Mouse (Mus musculus): ENCODE data around the gene Map4k3. TPM values are rescaled to one million over a fixed set of nuclear protein-coding genes. Genes with fewer than 3 reads are reported as not detected.
"Not testable (repeated sequence)": the region's sequence is repeated elsewhere in the genome, so short reads cannot be mapped to it uniquely, and the experiment has no call there.

Gene Map4k3
- total and polyA plus RNA-seq, 3 experiments = 12.8 to 24.7 (median 24.4) TPM

DNA sequence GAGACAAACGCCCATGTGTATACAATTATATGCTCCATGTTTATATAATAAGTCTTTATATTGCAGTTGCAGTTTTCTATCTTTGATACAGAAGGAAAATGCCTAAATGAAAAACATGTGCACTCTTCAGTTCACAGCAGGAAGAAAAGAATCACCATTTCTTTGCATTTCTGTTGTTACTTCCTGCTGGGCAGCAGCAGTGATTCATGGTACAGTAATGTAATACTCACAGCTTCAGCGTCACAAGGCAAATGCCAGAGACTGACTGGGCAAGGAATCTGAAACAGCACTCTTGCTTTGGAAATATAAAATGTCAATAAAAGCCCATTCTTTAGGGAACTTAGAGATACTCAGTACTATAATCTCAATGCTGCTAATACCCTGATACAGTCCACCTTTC, 36.9 kb upstream of the Map4k3 start:
- Histone ChIP-seq H3K27me3 (ENCODE audit: control insufficient read depth, insufficient read depth, low read length) (no peaks in the 10 kb centered on the region), H3K79me2 (replicated peaks; ENCODE audit: control insufficient read depth, insufficient read depth, low read length) (no peaks in the 10 kb centered on the region), H3K27ac (no peak overlapping the region), H3K36me3 (ENCODE audit: control insufficient read depth, insufficient read depth, low read length) (no peaks in the 10 kb centered on the region), H3K4me3 (no peak overlapping the region), H3K4me1 (ENCODE audit: control insufficient read depth, insufficient read depth, low read length) (no peaks in the 10 kb centered on the region), H3K9ac (ENCODE audit: low read depth, low read length) (no peak overlapping the region)
- TF ChIP-seq POLR2A (IDR thresholded peaks at IDR 0.05; ENCODE audit: insufficient read depth, low read depth, low read length) (no peak), EP300 (IDR thresholded peaks at IDR 0.05; ENCODE audit: insufficient read depth, low read depth, low read length) (no peak), CTCF (IDR thresholded peaks at IDR 0.05) (no peak)
- no peak for DNase-seq
- 69% methylated on average over 2 of the region's 2 CpGs for WGBS
- intact Hi-C loops (cut with DNase I) = no loop called here

DNA sequence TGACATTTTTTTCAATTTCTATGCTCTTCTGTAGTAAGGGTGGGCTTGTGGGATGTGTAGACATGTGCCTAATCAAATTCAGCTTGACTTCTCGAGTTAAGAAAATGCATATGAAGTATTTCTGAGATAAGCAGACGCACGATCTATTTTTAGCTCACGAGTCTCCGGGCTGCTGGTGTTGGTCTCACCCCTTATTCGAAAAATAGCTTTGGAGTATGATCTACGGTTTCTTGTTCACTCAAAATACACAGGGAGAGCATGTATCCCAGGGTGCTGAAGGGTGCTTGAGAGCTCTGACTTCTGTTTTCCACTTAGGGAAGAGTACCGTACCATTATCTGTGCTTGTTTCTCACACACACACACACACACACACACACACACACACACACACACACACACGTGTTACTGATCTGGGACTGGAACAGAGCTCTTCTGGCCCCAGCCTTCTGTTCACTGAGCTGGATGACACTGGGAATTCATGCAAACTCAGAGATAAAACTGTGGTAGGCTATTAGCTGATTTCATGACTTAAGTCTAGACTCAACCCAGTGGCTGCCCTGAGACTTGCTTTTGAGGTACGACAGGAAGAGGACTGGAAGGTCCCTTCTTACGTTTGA, 34.9 kb upstream of the Map4k3 start:
- H3K4me1 ChIP-seq (ENCODE audit: control insufficient read depth, insufficient read depth, low read length) = no peaks in the 10 kb centered on the region
- H3K27ac ChIP-seq = no peak overlapping the region
- H3K36me3 ChIP-seq (ENCODE audit: control insufficient read depth, insufficient read depth, low read length) = no peaks in the 10 kb centered on the region
- DNase-seq = no peak
- no peaks in the 10 kb centered on the region for H3K27me3 ChIP-seq (ENCODE audit: control insufficient read depth, insufficient read depth, low read length)
- no peak for TF ChIP-seq CTCF (IDR thresholded peaks at IDR 0.05)
- 22% methylated on average over 11 of the region's 11 CpGs for WGBS
- H3K79me2 ChIP-seq (replicated peaks; ENCODE audit: control insufficient read depth, insufficient read depth, low read length) = no peaks in the 10 kb centered on the region
- intact Hi-C loops (cut with DNase I) = no loop called here
- peak overlapping the region; percentile 42; the same call in 1 of the 2 replicates for H3K9ac ChIP-seq (ENCODE audit: low read depth, low read length)
- H3K4me3 ChIP-seq = no peak overlapping the region

DNA sequence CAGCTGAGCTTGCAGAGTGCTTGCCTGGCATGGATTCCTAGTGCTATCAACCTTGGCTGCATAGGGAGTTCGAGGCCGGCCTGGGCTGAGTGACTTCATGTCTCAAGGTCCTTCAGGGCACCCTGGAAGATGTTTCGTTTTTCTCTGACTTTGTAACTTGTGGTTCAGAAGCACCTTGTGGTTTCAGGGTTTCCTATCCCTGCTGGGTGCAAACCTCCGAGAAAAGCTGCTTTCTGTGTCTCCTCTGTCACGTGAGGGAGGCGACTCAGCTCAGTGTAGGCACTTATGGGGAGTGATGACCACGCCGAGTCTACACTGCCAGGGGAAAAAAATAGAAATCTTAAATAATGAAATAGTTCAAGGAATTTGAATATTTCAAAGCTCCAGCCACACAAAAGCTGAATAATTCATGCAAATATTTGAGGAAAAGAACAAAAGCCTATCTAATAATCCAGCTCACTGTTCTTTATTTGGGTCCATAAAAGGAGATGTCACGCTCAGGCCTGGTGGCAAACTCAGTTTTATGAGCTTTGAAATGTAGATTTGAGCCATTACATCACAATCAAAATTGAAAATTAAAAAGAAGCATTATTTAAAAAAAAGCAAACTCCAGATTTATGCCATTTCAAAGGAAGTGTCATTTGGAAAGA, 34.2 kb upstream of the Map4k3 start:
- Histone ChIP-seq H3K79me2 (replicated peaks; ENCODE audit: control insufficient read depth, insufficient read depth, low read length) (no peaks in the 10 kb centered on the region), H3K36me3 (ENCODE audit: control insufficient read depth, insufficient read depth, low read length) (no peaks in the 10 kb centered on the region), H3K27ac (no peak overlapping the region), H3K27me3 (ENCODE audit: control insufficient read depth, insufficient read depth, low read length) (no peaks in the 10 kb centered on the region), H3K4me1 (ENCODE audit: control insufficient read depth, insufficient read depth, low read length) (no peaks in the 10 kb centered on the region), H3K4me3 (no peak overlapping the region), H3K9ac (ENCODE audit: low read depth, low read length) (no peak overlapping the region)
- no peak for TF ChIP-seq POLR2A (IDR thresholded peaks at IDR 0.05; ENCODE audit: insufficient read depth, low read depth, low read length)
- TF ChIP-seq EP300 (IDR thresholded peaks at IDR 0.05; ENCODE audit: insufficient read depth, low read depth, low read length) = no peak
- TF ChIP-seq CTCF (IDR thresholded peaks at IDR 0.05) = no peak
- no peak for DNase-seq
- WGBS = 87% methylated on average over 9 of the region's 9 CpGs
- intact Hi-C loops (cut with DNase I) = no loop called here

DNA sequence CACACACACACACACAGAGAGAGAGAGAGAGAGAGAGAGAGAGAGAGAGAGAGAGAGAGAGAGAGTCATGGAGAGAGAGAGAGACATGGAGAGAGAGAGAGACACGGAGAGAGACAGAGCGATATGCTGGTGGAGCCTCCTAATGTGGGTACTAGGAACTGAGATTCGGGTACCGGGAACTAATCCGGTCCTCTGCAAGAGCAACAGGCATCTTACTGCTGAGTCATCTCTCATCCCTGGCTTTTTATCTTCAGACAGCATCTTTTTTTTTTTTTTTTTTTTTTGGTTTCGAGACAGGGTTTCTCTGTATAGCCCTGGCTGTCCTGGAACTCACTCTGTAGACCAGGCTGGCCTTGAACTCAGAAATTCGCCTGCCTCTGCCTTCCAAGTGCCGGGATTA, 32.9 kb upstream of the Map4k3 start:
- H3K27ac ChIP-seq; H3K4me3 ChIP-seq; H3K9ac ChIP-seq (ENCODE audit: low read depth, low read length); H3K4me1 ChIP-seq (ENCODE audit: control insufficient read depth, insufficient read depth, low read length); DNase-seq; H3K79me2 ChIP-seq (replicated peaks; ENCODE audit: control insufficient read depth, insufficient read depth, low read length); H3K27me3 ChIP-seq (ENCODE audit: control insufficient read depth, insufficient read depth, low read length); intact Hi-C loops (cut with DNase I); H3K36me3 ChIP-seq (ENCODE audit: control insufficient read depth, insufficient read depth, low read length): not testable (repeated sequence)
- 91% methylated on average over 8 of the region's 8 CpGs for WGBS

DNA sequence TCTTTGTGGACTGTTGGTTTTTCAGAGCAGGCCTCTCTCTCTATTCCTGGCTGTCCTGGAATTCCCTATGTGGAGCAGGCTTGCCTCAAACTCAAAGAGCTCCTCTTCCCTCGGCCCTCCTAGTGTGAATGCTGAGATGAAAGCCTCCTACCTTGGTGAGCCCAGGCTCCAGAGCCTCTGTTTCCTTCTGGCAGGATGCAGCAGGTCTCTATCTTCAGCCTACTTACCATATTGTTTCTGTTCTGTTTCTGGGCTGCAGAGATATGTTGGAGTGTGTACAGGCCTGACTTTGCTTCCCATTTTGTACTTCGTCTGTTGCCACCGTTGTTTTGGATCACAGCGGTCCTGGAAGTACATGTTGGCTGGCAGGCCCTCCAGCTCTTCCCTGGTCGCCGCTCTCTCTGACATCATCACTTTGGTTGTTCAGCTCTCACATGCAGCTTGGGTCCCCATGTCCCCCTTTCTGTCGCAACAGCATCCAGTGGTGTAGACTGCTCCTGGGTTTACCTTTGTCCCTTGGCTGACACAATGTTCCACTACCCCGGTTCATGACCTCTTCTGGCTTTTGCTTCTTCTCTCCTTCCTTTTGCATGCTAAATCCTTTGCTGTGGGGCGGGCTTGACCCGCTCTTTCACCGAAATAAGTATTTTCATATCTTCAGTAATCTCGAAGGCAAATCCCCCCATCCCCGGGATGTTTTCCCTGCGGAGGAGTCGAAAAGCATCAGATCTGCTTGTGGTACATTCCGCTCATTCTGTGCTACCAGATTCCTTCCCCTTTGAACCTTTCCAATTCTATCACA, 32.3 kb upstream of the Map4k3 start:
- intact Hi-C loops (cut with DNase I) = no loop called here
- no peak for DNase-seq
- no peaks in the 10 kb centered on the region for H3K79me2 ChIP-seq (replicated peaks; ENCODE audit: control insufficient read depth, insufficient read depth, low read length)
- no peak overlapping the region for H3K9ac ChIP-seq (ENCODE audit: low read depth, low read length)
- no peaks in the 10 kb centered on the region for H3K27me3 ChIP-seq (ENCODE audit: control insufficient read depth, insufficient read depth, low read length)
- no peaks in the 10 kb centered on the region for H3K36me3 ChIP-seq (ENCODE audit: control insufficient read depth, insufficient read depth, low read length)
- H3K4me3 ChIP-seq = no peak overlapping the region
- no peak overlapping the region for H3K27ac ChIP-seq
- no peak for TF ChIP-seq EP300 (IDR thresholded peaks at IDR 0.05; ENCODE audit: insufficient read depth, low read depth, low read length)
- TF ChIP-seq POLR2A (IDR thresholded peaks at IDR 0.05; ENCODE audit: insufficient read depth, low read depth, low read length) = no peak
- TF ChIP-seq CTCF (IDR thresholded peaks at IDR 0.05) = no peak
- no peaks in the 10 kb centered on the region; the same call in 1 of the 2 replicates for H3K4me1 ChIP-seq (ENCODE audit: control insufficient read depth, insufficient read depth, low read length)
- 81% methylated on average over 16 of the region's 16 CpGs for WGBS

DNA sequence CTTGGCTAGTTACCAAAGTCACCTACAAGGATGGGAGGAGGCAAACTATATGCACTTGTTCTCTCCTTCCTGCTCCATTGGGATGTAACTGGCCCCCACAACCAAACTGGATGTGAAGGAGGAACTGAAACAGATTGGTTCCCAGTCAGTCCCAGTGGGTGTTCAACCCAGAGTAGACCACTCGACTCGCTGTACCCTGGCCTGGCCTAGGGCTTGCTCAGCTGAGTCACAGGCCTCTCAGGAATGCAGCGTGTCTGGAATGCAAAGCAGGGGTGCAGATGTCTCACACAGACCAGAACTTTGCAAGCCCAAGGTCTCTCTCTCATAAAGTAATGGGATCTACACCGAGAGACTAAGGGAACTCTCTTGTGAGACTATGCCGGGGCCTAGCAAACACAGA, 27.8 kb upstream of the Map4k3 start:
- DNase-seq = no peak
- Histone ChIP-seq H3K4me3 (no peak overlapping the region), H3K27ac (no peak overlapping the region), H3K79me2 (replicated peaks; ENCODE audit: control insufficient read depth, insufficient read depth, low read length) (no peaks in the 10 kb centered on the region), H3K36me3 (ENCODE audit: control insufficient read depth, insufficient read depth, low read length) (no peaks in the 10 kb centered on the region), H3K9ac (ENCODE audit: low read depth, low read length) (no peak overlapping the region), H3K4me1 (ENCODE audit: control insufficient read depth, insufficient read depth, low read length) (peaks cover 4% of the 10 kb centered on the region; the same call in 1 of the 2 replicates), H3K27me3 (ENCODE audit: control insufficient read depth, insufficient read depth, low read length) (no peaks in the 10 kb centered on the region)
- 73% methylated on average over 5 of the region's 5 CpGs for WGBS
- intact Hi-C loops (cut with DNase I) = no loop called here
- TF ChIP-seq CTCF (IDR thresholded peaks at IDR 0.05) = no peak
- TF ChIP-seq POLR2A (IDR thresholded peaks at IDR 0.05; ENCODE audit: insufficient read depth, low read depth, low read length) = no peak
- TF ChIP-seq EP300 (IDR thresholded peaks at IDR 0.05; ENCODE audit: insufficient read depth, low read depth, low read length) = no peak

All from heart, adult 2 months (tissue).